Mouse (Mus musculus) hindbrain, postnatal 0 days (tissue): Measurements from ENCODE around the gene Pnp. TPM values are rescaled to one million over a fixed set of nuclear protein-coding genes. Genes with fewer than 3 reads are reported as not detected.
"Not testable (repeated sequence)": the region's sequence is repeated elsewhere in the genome, so short reads cannot be mapped to it uniquely, and the experiment has no call there.

Experiments
- ATAC-seq: fragments of 200-750 bp; cut with Nextera tagmentation; 2 replicates; pipeline ENCODE4 v1.8.0; 2017; ENCODE audit warnings: mild to moderate bottlenecking, moderate TSS enrichment, moderate library complexity
- DNase-seq: peaks from one replicate; pipeline ENCODE4 v3.0.0-alpha.2; 2015; ENCODE audit warnings: low spot score
- H3K27ac ChIP-seq: fragments of 300-500 bp; sonication (generic); 2 replicates; pipeline ENCODE4 v1.5.1; 2014; ENCODE audit warnings: mild to moderate bottlenecking
- H3K27me3 ChIP-seq: fragments of 300-500 bp; sonication (generic); 2 replicates; pipeline ENCODE4 v1.6.1; 2014; ENCODE audit warnings: low read length, mixed read lengths; ENCODE audit not compliant: insufficient read depth
- H3K36me3 ChIP-seq: fragments of 300-500 bp; sonication (generic); 2 replicates; pipeline ENCODE4 v1.6.1; 2014; ENCODE audit warnings: low read length, mixed read lengths; ENCODE audit not compliant: insufficient read depth
- H3K4me1 ChIP-seq: fragments of 300-500 bp; sonication (generic); 2 replicates; pipeline ENCODE4 v1.6.1; 2014; ENCODE audit warnings: antibody characterized with exemption, low read length, mixed read lengths; ENCODE audit not compliant: insufficient read depth
- H3K4me2 ChIP-seq: fragments of 300-500 bp; sonication (generic); 2 replicates; pipeline ENCODE4 v1.6.1; 2014; ENCODE audit warnings: low read depth, mild to moderate bottlenecking, low read length, moderate library complexity, mixed read lengths
- H3K4me3 ChIP-seq: fragments of 300-500 bp; sonication (generic); 2 replicates; pipeline ENCODE4 v1.5.1; 2014; ENCODE audit warnings: low read length
- H3K9ac ChIP-seq: fragments of 300-500 bp; sonication (generic); replicated peaks from 2 replicates; pipeline ENCODE4 v1.6.1; 2014; ENCODE audit warnings: mild to moderate bottlenecking, low read length, moderate library complexity, mixed read lengths
- H3K9me3 ChIP-seq: fragments of 300-500 bp; sonication (generic); 2 replicates; pipeline ENCODE4 v1.6.1; 2016; ENCODE audit warnings: low read length, mixed read lengths
- CTCF ChIP-seq: IDR thresholded peaks from 2 replicates; pipeline ENCODE4 v1.5.1; 2016; ENCODE audit warnings: antibody characterized with exemption, control low read depth, low read depth
- WGBS: fragments of 180-500 bp; shearing (Covaris S2); extraction: QIAGEN DNeasy Blood & Tissue Kit; methylation state at CpG from one replicate; pipeline ENCODE4 v1.1.7; 2014; 5-methylcytosine and 5-hydroxymethylcytosine counted together
- polyA plus RNA-seq: library from polyadenylated mRNA; unstranded; fragments of >200 nt; fragmentation: Nextera tagmentation; extraction: Ambion mirVana; gene quantifications from 2 replicates; pipeline ENCODE4 v1.2.1, GENCODE M21; 2015
- total RNA-seq: library from RNA; depleted of rRNA; stranded (reverse); fragments of >200 nt; gene quantifications from 2 replicates; pipeline ENCODE4 v1.2.3, GENCODE M21; 2014

Gene Pnp
- total and polyA plus RNA-seq, 2 experiments from 2014 or later, result 16.7 to 17.5 TPM

DNA sequence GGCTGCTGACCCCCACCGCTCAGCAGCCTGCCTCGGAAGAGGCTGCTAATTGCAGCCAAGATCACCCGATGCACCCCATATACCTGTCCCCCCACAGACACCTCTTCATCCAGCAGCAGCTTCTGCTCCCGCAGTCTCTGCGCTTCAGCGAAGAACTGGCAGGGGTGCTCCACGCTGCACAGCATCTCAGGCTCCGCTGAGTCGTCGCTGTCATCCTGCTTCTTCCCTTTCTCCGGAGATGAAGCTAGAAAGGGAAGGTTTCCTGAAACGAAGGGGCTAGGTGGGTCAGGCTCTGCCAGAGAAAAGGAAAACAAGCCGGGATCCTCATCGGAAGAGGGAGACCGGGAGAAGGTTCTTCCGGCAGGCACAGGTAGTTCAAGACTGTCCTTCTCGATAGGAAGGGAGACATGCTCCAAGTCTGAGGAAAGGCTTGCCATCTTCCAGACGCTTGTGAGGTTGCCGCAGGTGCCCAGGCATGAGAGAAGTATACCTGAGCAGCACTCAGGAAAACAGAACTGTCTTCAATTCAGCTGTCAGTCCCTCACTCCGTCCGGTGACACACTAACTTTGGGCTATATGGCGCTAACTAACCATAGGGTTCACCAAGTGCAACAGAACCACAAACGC, 34.0 kb upstream of the Pnp start:
- Histone ChIP-seq H3K36me3 (no peaks in the 10 kb centered on the region), H3K9ac (peak overlapping the region; percentile 65), H3K9me3 (no peaks in the 10 kb centered on the region), H3K4me1 (peaks cover 11% of the 10 kb centered on the region), H3K27me3 (no peaks in the 10 kb centered on the region), H3K27ac (peak overlapping the region; percentile 55), H3K4me3 (peak overlapping the region; percentile 46), H3K4me2 (peak overlapping the region; percentile 86)
- DNase-seq (peak; percentile 32), ATAC-seq (peak; percentile 71)
- TF ChIP-seq CTCF, result no peak
- 14% methylated on average over 23 of the region's 23 CpGs for WGBS

DNA sequence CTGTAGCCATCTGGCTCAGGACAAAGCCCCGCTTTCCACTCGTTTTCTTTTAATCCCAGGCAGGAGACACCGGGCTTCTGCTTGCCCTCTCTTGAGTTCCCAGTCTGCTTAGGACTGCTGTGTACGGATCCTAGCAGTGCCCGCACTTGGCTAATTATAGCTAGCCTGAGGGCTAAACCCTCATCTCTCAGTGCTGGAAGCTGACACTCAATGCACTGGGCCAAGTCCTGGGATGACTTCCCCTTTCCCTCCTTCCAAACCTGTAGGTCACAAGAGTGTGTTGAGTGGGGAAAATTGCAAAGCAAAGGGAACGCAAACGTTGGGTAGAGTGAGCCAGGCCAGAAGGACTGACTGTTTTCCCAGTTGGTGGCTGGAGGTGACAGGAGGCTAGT, 33.5 kb upstream of the Pnp start, which contains the start of gene Klhl33:
Gene Klhl33, minus strand, starts transcription at position 134 of the 392 bp plus-strand sequence.
- H3K9ac ChIP-seq, result peak within 1 kb of the TSS; percentile 65
- WGBS, result 48% methylated on average over 7 of the region's 7 CpGs
- DNase-seq (no peak), ATAC-seq (no peak)
- H3K27ac ChIP-seq, result peak within 1 kb of the TSS; percentile 55
- H3K4me1 ChIP-seq, result peaks cover 11% of the 10 kb centered on the region
- H3K4me2 ChIP-seq, result peak within 1 kb of the TSS; percentile 86
- peak within 1 kb of the TSS; percentile 46 for H3K4me3 ChIP-seq
- no peaks in the 10 kb centered on the region for H3K36me3 ChIP-seq
- no peaks in the 10 kb centered on the region for H3K27me3 ChIP-seq
- H3K9me3 ChIP-seq, result no peaks in the 10 kb centered on the region
- TF ChIP-seq CTCF, result no peak

DNA sequence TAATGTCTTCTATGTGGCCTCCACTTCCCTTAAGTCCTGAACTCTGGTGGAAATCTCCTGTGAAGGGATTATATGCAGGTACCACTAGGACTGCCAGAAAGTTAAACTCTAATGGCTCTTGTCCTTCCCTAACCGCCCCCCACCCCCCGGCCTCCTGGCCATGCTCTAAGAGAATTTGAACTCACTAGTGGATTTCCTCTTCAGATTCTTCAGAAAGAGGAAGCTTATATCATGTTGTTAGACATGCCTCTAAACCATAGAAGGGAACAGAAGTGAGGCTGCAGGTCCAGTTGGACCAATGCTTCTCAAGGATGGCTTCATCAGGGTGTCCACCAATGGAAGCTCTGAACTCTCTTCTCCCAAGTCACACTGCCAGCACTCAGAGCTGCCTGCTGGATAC, 32.9 kb upstream of the Pnp start:
- ATAC-seq, H3K36me3 ChIP-seq, H3K27ac ChIP-seq, H3K9ac ChIP-seq, H3K4me2 ChIP-seq, DNase-seq, H3K4me3 ChIP-seq, H3K9me3 ChIP-seq, H3K27me3 ChIP-seq: not testable (repeated sequence)
- H3K4me1 ChIP-seq, result peaks cover 11% of the 10 kb centered on the region
- 91% methylated on average over 2 of the region's 2 CpGs for WGBS

DNA sequence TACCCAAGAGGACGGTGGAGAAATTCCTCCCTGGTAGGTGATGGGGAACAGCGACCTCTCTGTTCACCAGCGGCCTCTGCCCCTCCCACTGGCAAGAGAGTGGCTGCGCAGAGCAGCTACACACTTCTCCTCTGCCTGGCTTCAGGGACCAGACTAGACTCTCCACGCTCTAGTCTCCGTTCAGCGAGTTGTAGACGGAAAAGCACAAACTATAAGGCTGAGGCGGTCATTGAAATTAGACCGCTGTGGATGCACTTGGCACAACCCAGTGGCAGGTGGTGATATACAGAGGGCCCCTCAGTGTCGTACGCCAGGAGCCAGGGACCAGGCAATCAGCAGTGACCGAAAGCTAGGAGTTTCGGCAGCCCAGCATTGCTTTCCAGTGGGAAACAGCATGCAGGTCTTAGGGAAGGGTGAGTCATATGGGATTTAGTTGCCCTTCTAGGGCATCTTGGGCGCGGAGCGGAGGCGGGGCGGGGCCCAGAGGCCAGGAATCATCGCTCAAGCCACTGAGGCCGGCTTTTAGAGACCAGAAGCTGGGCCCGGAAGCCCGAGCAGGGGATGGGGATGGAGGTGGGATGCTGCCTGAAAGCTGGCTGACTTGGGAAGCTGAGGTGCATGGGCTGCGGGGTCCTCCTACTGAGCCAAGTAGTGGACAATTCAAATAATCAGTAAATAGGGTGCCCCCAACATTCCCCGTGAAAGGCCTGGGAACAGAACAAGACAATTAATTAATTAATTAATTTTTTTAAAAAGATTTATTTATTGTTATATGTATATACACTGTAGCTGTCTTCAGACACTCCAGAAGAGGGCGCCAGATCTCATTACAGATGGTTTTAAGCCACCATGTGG, 26.7 kb upstream of the Pnp start:
- ATAC-seq (peak; percentile 93), DNase-seq (peak; percentile 81)
- H3K9ac ChIP-seq, result peak overlapping the region; percentile 54
- peak overlapping the region; percentile 66 for H3K4me2 ChIP-seq
- H3K27me3 ChIP-seq, result no peaks in the 10 kb centered on the region
- TF ChIP-seq CTCF, result peak; percentile 73
- 3% methylated on average over 26 of the region's 26 CpGs for WGBS
- peak overlapping the region; percentile 66 for H3K27ac ChIP-seq
- no peaks in the 10 kb centered on the region for H3K9me3 ChIP-seq
- peak overlapping the region; percentile 43 for H3K4me3 ChIP-seq
- no peaks in the 10 kb centered on the region for H3K36me3 ChIP-seq
- no peaks in the 10 kb centered on the region for H3K4me1 ChIP-seq

DNA sequence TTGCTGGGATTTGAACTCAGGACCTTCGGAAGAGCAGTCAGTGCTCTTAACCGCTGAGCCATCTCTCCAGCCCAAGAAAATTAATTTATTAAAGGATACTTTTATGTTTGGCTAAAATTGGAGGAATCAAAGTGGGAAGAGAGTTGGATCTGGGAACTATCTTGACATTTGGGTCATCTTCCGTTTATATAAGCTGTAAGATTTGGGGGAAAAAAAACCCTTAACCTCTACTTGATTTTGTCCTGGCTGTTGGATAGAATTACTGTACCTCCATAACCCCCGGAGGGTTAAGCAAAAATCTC, 26.1 kb upstream of the Pnp start:
- no peak for ATAC-seq
- TF ChIP-seq CTCF, result no peak
- DNase-seq, result no peak
- no peak overlapping the region for H3K27ac ChIP-seq
- H3K4me2 ChIP-seq, result no peak overlapping the region
- no peaks in the 10 kb centered on the region for H3K9me3 ChIP-seq
- 86% methylated on average over 4 of the region's 4 CpGs for WGBS
- H3K4me3 ChIP-seq, result no peak overlapping the region
- H3K9ac ChIP-seq, result no peak overlapping the region
- H3K36me3 ChIP-seq, result no peaks in the 10 kb centered on the region
- H3K27me3 ChIP-seq, result no peaks in the 10 kb centered on the region
- H3K4me1 ChIP-seq, result no peaks in the 10 kb centered on the region

DNA sequence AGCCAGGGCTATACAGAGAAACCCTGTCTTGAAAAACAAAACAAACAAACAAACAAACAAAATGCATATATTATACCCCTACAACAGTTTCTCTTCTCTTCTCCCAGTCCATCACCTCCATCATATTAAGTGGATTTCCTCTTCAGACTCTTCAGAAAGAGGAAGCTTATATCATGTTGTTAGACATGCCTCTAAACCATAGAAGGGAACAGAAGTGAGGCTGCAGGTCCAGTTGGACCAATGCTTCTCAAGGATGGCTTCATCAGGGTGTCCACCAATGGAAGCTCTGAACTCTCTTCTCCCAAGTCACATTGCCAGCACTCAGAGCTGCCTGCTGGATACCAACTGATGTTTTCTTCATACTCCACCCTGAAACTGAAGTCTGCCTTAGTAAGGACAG, 25.6 kb upstream of the Pnp start:
- H3K4me1 ChIP-seq, H3K9ac ChIP-seq, H3K4me2 ChIP-seq, H3K27ac ChIP-seq, H3K36me3 ChIP-seq, H3K9me3 ChIP-seq, ATAC-seq, H3K27me3 ChIP-seq, DNase-seq, H3K4me3 ChIP-seq: not testable (repeated sequence)

DNA sequence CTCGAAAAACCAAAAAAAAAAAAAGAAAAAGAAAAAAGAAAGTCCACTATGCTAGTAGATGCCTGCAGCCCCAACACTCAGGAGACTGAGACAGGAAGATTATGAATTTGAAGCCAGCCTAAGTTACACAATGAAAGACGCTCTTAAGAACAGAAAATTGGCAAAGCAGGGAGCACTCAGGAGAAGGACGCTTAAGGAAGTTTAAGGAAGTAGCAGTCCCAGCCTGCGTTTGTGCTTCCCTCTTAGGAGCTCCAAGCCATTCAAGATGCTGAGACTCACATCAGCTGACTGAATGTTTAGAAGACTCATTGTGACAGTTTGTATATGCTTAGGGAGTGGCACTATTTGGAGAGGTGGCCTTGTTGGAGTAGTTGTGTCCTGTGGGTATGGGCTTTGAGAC, 22.8 kb upstream of the Pnp start:
- no peaks in the 10 kb centered on the region for H3K9me3 ChIP-seq
- no peak for ATAC-seq
- no peak overlapping the region for H3K4me2 ChIP-seq
- no peak overlapping the region for H3K27ac ChIP-seq
- no peak for DNase-seq
- no peak for TF ChIP-seq CTCF
- peaks cover 4% of the 10 kb centered on the region; the same call in 1 of the 2 replicates for H3K36me3 ChIP-seq
- H3K4me3 ChIP-seq, result no peak overlapping the region
- H3K27me3 ChIP-seq, result no peaks in the 10 kb centered on the region
- H3K4me1 ChIP-seq, result no peaks in the 10 kb centered on the region
- 90% methylated on average over 4 of the region's 4 CpGs for WGBS
- H3K9ac ChIP-seq, result no peak overlapping the region
